Mouse (Mus musculus) heart, embryonic 11.5 days (tissue): Measurements from ENCODE around the gene Fbxo42. TPM values are rescaled to one million over a fixed set of nuclear protein-coding genes. Genes with fewer than 3 reads are reported as not detected.
A peak's percentile ranks its signal among the peaks of the same experiment; 100 is the strongest.

Source experiments
- ATAC-seq: fragments of 200-750 bp; cut with Nextera tagmentation; replicated peaks from 2 replicates; pipeline ENCODE4 v1.8.0; 2017; ENCODE audit warnings: moderate library complexity; ENCODE audit not compliant: insufficient number of reproducible peaks, low FRiP score, low TSS enrichment
- H3K27ac ChIP-seq: fragments of 300-500 bp; sonication (generic); 2 replicates; pipeline ENCODE4 v1.5.1; 2014; ENCODE audit warnings: mild to moderate bottlenecking, low read depth, low read length
- H3K27me3 ChIP-seq: fragments of 300-500 bp; sonication (generic); 2 replicates; pipeline ENCODE4 v1.6.1; 2014; ENCODE audit warnings: mild to moderate bottlenecking, low read length, mixed read lengths; ENCODE audit not compliant: control insufficient read depth, insufficient read depth
- H3K36me3 ChIP-seq: fragments of 300-500 bp; sonication (generic); 2 replicates; pipeline ENCODE4 v1.6.1; 2014; ENCODE audit warnings: mild to moderate bottlenecking, low read length, moderate library complexity, mixed read lengths; ENCODE audit not compliant: control insufficient read depth, insufficient read depth
- H3K4me1 ChIP-seq: fragments of 300-500 bp; sonication (generic); 2 replicates; pipeline ENCODE4 v1.6.1; 2014; ENCODE audit warnings: low read length; ENCODE audit not compliant: control insufficient read depth, insufficient read depth
- H3K4me2 ChIP-seq: fragments of 300-500 bp; sonication (generic); 2 replicates; pipeline ENCODE4 v1.6.1; 2014; ENCODE audit warnings: mild to moderate bottlenecking, moderate library complexity
- H3K4me3 ChIP-seq: fragments of 300-500 bp; sonication (generic); 2 replicates; pipeline ENCODE4 v1.5.1; 2014; ENCODE audit warnings: low read depth, low read length
- H3K9ac ChIP-seq: fragments of 300-500 bp; sonication (generic); 2 replicates; pipeline ENCODE4 v1.6.1; 2014; ENCODE audit warnings: mild to moderate bottlenecking, low read depth, low read length, moderate library complexity
- H3K9me3 ChIP-seq: fragments of 300-500 bp; sonication (generic); replicated peaks from 2 replicates; pipeline ENCODE4 v1.6.1; 2016; ENCODE audit warnings: low read length; ENCODE audit not compliant: control insufficient read depth
- WGBS: fragments of 180-500 bp; shearing (Covaris S2); extraction: QIAGEN DNeasy Blood & Tissue Kit; methylation state at CpG from one replicate; pipeline ENCODE4 v1.1.7; 2014; ENCODE audit not compliant: insufficient replicate concordance; 5-methylcytosine and 5-hydroxymethylcytosine counted together
- polyA plus RNA-seq: library from polyadenylated mRNA; unstranded; fragments of >200 nt; fragmentation: Nextera tagmentation; extraction: Ambion mirVana; gene quantifications from 2 replicates; pipeline ENCODE4 v1.2.1, GENCODE M21; 2014

Gene Fbxo42
- polyA plus RNA-seq, 1 experiment from 2014 or later: 19.3 TPM

- Histone ChIP-seq H3K9ac (no peak overlapping the region), H3K4me3 (no peak overlapping the region), H3K9me3 (peaks cover 5% of the 10 kb centered on the region), H3K36me3 (peaks cover 37% of the 10 kb centered on the region), H3K4me1 (no peaks in the 10 kb centered on the region), H3K27ac (no peak overlapping the region), H3K27me3 (no peaks in the 10 kb centered on the region), H3K4me2 (no peak overlapping the region)
- 90% methylated on average over 6 of the region's 6 CpGs for WGBS
- ATAC-seq: no peak
These were observed 33.2 kb upstream of the Fbxo42 start for GRCm38 (mm10) chr4:141114521-141114981.

- no peak overlapping the region for H3K27ac ChIP-seq
- no peak overlapping the region for H3K4me2 ChIP-seq
- H3K27me3 ChIP-seq: no peaks in the 10 kb centered on the region
- H3K36me3 ChIP-seq: peaks cover 36% of the 10 kb centered on the region
- H3K4me1 ChIP-seq: no peaks in the 10 kb centered on the region
- no peak for ATAC-seq
- no peak overlapping the region for H3K4me3 ChIP-seq
- WGBS: 80% methylated on average over 8 of the region's 8 CpGs
- no peak overlapping the region for H3K9ac ChIP-seq
- H3K9me3 ChIP-seq: peaks cover 2% of the 10 kb centered on the region
These were observed 32.3 kb upstream of the Fbxo42 start for GRCm38 (mm10) chr4:141115398-141115797.

- no peaks in the 10 kb centered on the region for H3K27me3 ChIP-seq
- H3K27ac ChIP-seq: no peak overlapping the region
- 77% methylated on average over 4 of the region's 4 CpGs for WGBS
- no peak overlapping the region for H3K9ac ChIP-seq
- no peak for ATAC-seq
- H3K4me2 ChIP-seq: no peak overlapping the region
- H3K9me3 ChIP-seq: no peaks in the 10 kb centered on the region
- H3K4me3 ChIP-seq: no peak overlapping the region
- H3K4me1 ChIP-seq: peaks cover 16% of the 10 kb centered on the region
- peaks cover 25% of the 10 kb centered on the region for H3K36me3 ChIP-seq
These were observed 29.0 kb upstream of the Fbxo42 start for GRCm38 (mm10) chr4:141118691-141119090.

- Histone ChIP-seq H3K27me3 (no peaks in the 10 kb centered on the region), H3K4me3 (no peak overlapping the region), H3K36me3 (peaks cover 14% of the 10 kb centered on the region; the same call in 1 of the 2 replicates), H3K4me1 (peaks cover 24% of the 10 kb centered on the region), H3K4me2 (no peak overlapping the region), H3K9ac (no peak overlapping the region), H3K27ac (no peak overlapping the region), H3K9me3 (no peaks in the 10 kb centered on the region)
- 0 out of 2 replicates have a peak, but pooled peaks have one; percentile 15 for ATAC-seq
- 27% methylated on average over 11 of the region's 11 CpGs for WGBS
These were observed 27.0 kb upstream of the Fbxo42 start for GRCm38 (mm10) chr4:141120700-141121099.

GRCm38 (mm10) chr4:141122663-141123062 lies 25.1 kb upstream of the Fbxo42 start:
- no peak overlapping the region for H3K9ac ChIP-seq
- 73% methylated on average over 7 of the region's 7 CpGs for WGBS
- no peaks in the 10 kb centered on the region for H3K9me3 ChIP-seq
- no peaks in the 10 kb centered on the region for H3K27me3 ChIP-seq
- H3K4me3 ChIP-seq: no peak overlapping the region
- H3K4me1 ChIP-seq: peaks cover 27% of the 10 kb centered on the region
- ATAC-seq: no peak
- H3K4me2 ChIP-seq: no peak overlapping the region
- H3K27ac ChIP-seq: no peak overlapping the region
- peaks cover 5% of the 10 kb centered on the region; the same call in 1 of the 2 replicates for H3K36me3 ChIP-seq

GRCm38 (mm10) chr4:141123065-141123464 lies 24.6 kb upstream of the Fbxo42 start:
- 31% methylated on average over 1 of the region's 1 CpGs for WGBS
- no peak for ATAC-seq
- H3K9ac ChIP-seq: no peak overlapping the region
- H3K27ac ChIP-seq: no peak overlapping the region
- H3K27me3 ChIP-seq: no peaks in the 10 kb centered on the region
- H3K36me3 ChIP-seq: peaks cover 2% of the 10 kb centered on the region; the same call in 1 of the 2 replicates
- H3K9me3 ChIP-seq: no peaks in the 10 kb centered on the region
- no peak overlapping the region for H3K4me2 ChIP-seq
- H3K4me3 ChIP-seq: no peak overlapping the region
- H3K4me1 ChIP-seq: peaks cover 27% of the 10 kb centered on the region

- Histone ChIP-seq H3K36me3 (no peaks in the 10 kb centered on the region), H3K27me3 (no peaks in the 10 kb centered on the region), H3K9ac (no peak overlapping the region), H3K4me1 (peaks cover 39% of the 10 kb centered on the region), H3K4me2 (no peak overlapping the region), H3K9me3 (no peaks in the 10 kb centered on the region), H3K4me3 (no peak overlapping the region), H3K27ac (no peak overlapping the region)
- 68% methylated on average over 6 of the region's 6 CpGs for WGBS
- ATAC-seq: no peak
These were observed 18.5 kb upstream of the Fbxo42 start for GRCm38 (mm10) chr4:141129190-141129710.

GRCm38 (mm10) chr4:141130704-141131342 lies 16.9 kb upstream of the Fbxo42 start:
- Histone ChIP-seq H3K9ac (no peak overlapping the region), H3K27ac (peak overlapping the region; percentile 62), H3K27me3 (no peaks in the 10 kb centered on the region), H3K4me2 (no peak overlapping the region), H3K4me1 (peaks cover 50% of the 10 kb centered on the region), H3K9me3 (no peaks in the 10 kb centered on the region), H3K4me3 (no peak overlapping the region), H3K36me3 (no peaks in the 10 kb centered on the region)
- no peak for ATAC-seq
- WGBS: 85% methylated on average over 6 of the region's 6 CpGs
